Mouse (Mus musculus): ENCODE data around the gene Slc5a3.

The Slc5a3 gene

GRCm38 (mm10) chr16:92120899-92121531 lies 62.9 kb downstream of the Slc5a3 start:
- DNase-seq (ENCODE audit: low spot score), result no peak

GRCm38 (mm10) chr16:92127226-92127625 lies 69.1 kb downstream of the Slc5a3 start:
- no peak for DNase-seq (ENCODE audit: low spot score)

GRCm38 (mm10) chr16:92127666-92128065 lies 69.5 kb downstream of the Slc5a3 start:
- no peak for DNase-seq (ENCODE audit: low spot score)

GRCm38 (mm10) chr16:92129843-92130242 lies 71.7 kb downstream of the Slc5a3 start:
- DNase-seq (ENCODE audit: low spot score), result no peak

GRCm38 (mm10) chr16:92132511-92132910 lies 74.4 kb downstream of the Slc5a3 start:
- DNase-seq (ENCODE audit: low spot score), result no peak

- DNase-seq (ENCODE audit: low spot score), result no peak
These were observed 76.1 kb downstream of the Slc5a3 start for GRCm38 (mm10) chr16:92134148-92134764.

GRCm38 (mm10) chr16:92136275-92136674 lies 78.2 kb downstream of the Slc5a3 start:
- no peak for DNase-seq (ENCODE audit: low spot score)

Data from testis, postnatal 14 days (tissue).